Mouse (Mus musculus) MEL (cell line): ENCODE data around the gene Gm10320. TPM values are rescaled to one million over a fixed set of nuclear protein-coding genes. Genes with fewer than 3 reads are reported as not detected.

Source experiments
- DNase-seq: peaks from one replicate; pipeline ENCODE4 v3.0.0; 2011; ENCODE audit warnings: low read depth, low spot score
- H3K27ac ChIP-seq: 2 replicates; pipeline ENCODE4 v1.5.1; 2012; ENCODE audit warnings: low read depth, mild to moderate bottlenecking, control low read depth, low read length, moderate library complexity; ENCODE audit not compliant: control insufficient read depth
- H3K27me3 ChIP-seq, 2 experiments: fragments of 150-350 bp in 1 of 2; sonication (generic) in 1 of 2; 2 replicates each; pipeline ENCODE4 v1.6.1; 2012; ENCODE audit warnings: low read length in 2 of 2, mild to moderate bottlenecking in 2 of 2, improper control_type of control experiment in 1 of 2, moderate library complexity in 1 of 2; ENCODE audit not compliant: insufficient read depth in 2 of 2, control insufficient read depth in 1 of 2
- H3K36me3 ChIP-seq, 2 experiments: 2 replicates each; pipeline ENCODE4 v1.6.1; 2012 to 2014; ENCODE audit warnings: low read length in 2 of 2, improper control_type of control experiment in 1 of 2, inconsistent platforms in 1 of 2, mild to moderate bottlenecking in 1 of 2; ENCODE audit not compliant: insufficient read depth in 2 of 2, control insufficient read depth in 1 of 2
- H3K4me1 ChIP-seq, 2 experiments: fragments of 150-350 bp in 1 of 2; sonication (generic) in 1 of 2; 2 replicates each; pipeline ENCODE4 v1.6.1; 2012; ENCODE audit warnings: low read length in 2 of 2, improper control_type of control experiment in 1 of 2, mild to moderate bottlenecking in 1 of 2; ENCODE audit not compliant: insufficient read depth in 2 of 2, control insufficient read depth in 1 of 2
- H3K4me3 ChIP-seq, 2 experiments: fragments of 150-350 bp in 1 of 2; sonication (generic) in 1 of 2; 2 replicates each; pipeline ENCODE4 v1.5.1; 2012; ENCODE audit warnings: low read depth in 2 of 2, low read length in 2 of 2, mild to moderate bottlenecking in 2 of 2, moderate library complexity in 2 of 2, control low read depth in 1 of 2, improper control_type of control experiment in 1 of 2; ENCODE audit not compliant: control insufficient read depth in 1 of 2, insufficient read depth in 1 of 2
- H3K79me2 ChIP-seq: 2 replicates; pipeline ENCODE4 v1.6.1; 2012; ENCODE audit warnings: mild to moderate bottlenecking, low read length, moderate library complexity; ENCODE audit not compliant: control insufficient read depth, poor library complexity, insufficient read depth
- H3K9ac ChIP-seq: 2 replicates; pipeline ENCODE4 v1.6.1; 2012; ENCODE audit warnings: low read depth, mild to moderate bottlenecking, control low read depth, low read length, moderate library complexity; ENCODE audit not compliant: control insufficient read depth, poor library complexity, severe bottlenecking
- H3K9me3 ChIP-seq: fragments of 150-350 bp; sonication (generic); replicated peaks from 2 replicates; pipeline ENCODE4 v1.6.1; 2012; ENCODE audit warnings: mild to moderate bottlenecking, low read length, improper control_type of control experiment, moderate library complexity; ENCODE audit not compliant: insufficient read depth
- CHD1 ChIP-seq: IDR thresholded peaks from 2 replicates; pipeline ENCODE4 v1.6.1; 2012; ENCODE audit warnings: low read depth, mild to moderate bottlenecking, inconsistent platforms, low read length, improper control_type of control experiment
- CHD2 ChIP-seq: IDR thresholded peaks from 2 replicates; pipeline ENCODE4 v1.6.1; 2011; ENCODE audit warnings: low read length, improper control_type of control experiment
- ELF1 ChIP-seq: IDR thresholded peaks from 2 replicates; pipeline ENCODE4 v1.6.1; 2014; ENCODE audit warnings: low read depth, mild to moderate bottlenecking, inconsistent platforms, low read length, improper control_type of control experiment, moderate library complexity
- EP300 ChIP-seq, 2 experiments: IDR thresholded peaks; 2 replicates each; pipeline ENCODE4 v1.6.1; 2011; ENCODE audit warnings: improper control_type of control experiment in 2 of 2, low read length in 2 of 2, low read depth in 1 of 2, mild to moderate bottlenecking in 1 of 2
- ETS1 ChIP-seq: IDR thresholded peaks from 2 replicates; pipeline ENCODE4 v1.6.1; 2012; ENCODE audit warnings: low read depth, mild to moderate bottlenecking, inconsistent platforms, low read length, improper control_type of control experiment, moderate library complexity
- HCFC1 ChIP-seq: IDR thresholded peaks from 2 replicates; pipeline ENCODE4 v1.6.1; 2012; ENCODE audit warnings: low read depth, mild to moderate bottlenecking, inconsistent platforms, low read length, improper control_type of control experiment, moderate library complexity
- KAT2A ChIP-seq: conservative IDR thresholded peaks from 2 replicates; pipeline ENCODE4 v1.6.1; 2012; ENCODE audit warnings: low read depth, low read length, improper control_type of control experiment, inconsistent platforms
- MAX ChIP-seq: IDR thresholded peaks from 2 replicates; pipeline ENCODE4 v1.6.1; 2011; ENCODE audit warnings: low read length, improper control_type of control experiment
- MEF2A ChIP-seq: IDR thresholded peaks from 2 replicates; pipeline ENCODE4 v1.6.1; 2014; ENCODE audit warnings: low read depth, mild to moderate bottlenecking, inconsistent platforms, low read length, improper control_type of control experiment; ENCODE audit not compliant: poor library complexity, insufficient replicate concordance, severe bottlenecking; ENCODE audit errors: extremely low read depth
- MXI1 ChIP-seq: IDR thresholded peaks from 2 replicates; pipeline ENCODE4 v1.6.1; 2011; ENCODE audit warnings: mild to moderate bottlenecking, low read depth, low read length, improper control_type of control experiment
- MYC ChIP-seq: IDR thresholded peaks from 2 replicates; pipeline ENCODE4 v1.6.1; 2011; ENCODE audit warnings: low read depth, mild to moderate bottlenecking, low read length, improper control_type of control experiment, moderate library complexity
- NELFE ChIP-seq: IDR thresholded peaks from 2 replicates; pipeline ENCODE4 v1.6.1; 2011; ENCODE audit warnings: low read depth, low read length, improper control_type of control experiment
- POLR2AphosphoS5 ChIP-seq: IDR thresholded peaks from 2 replicates; pipeline ENCODE4 v1.6.1; 2012; ENCODE audit warnings: low read depth, borderline replicate concordance, mild to moderate bottlenecking, inconsistent platforms, low read length, moderate library complexity, mixed read lengths
- RCOR1 ChIP-seq: IDR thresholded peaks from 2 replicates; pipeline ENCODE4 v1.6.1; 2012; ENCODE audit warnings: low read depth, mild to moderate bottlenecking, inconsistent platforms, low read length, improper control_type of control experiment
- SIN3A ChIP-seq: IDR thresholded peaks from 2 replicates; pipeline ENCODE4 v1.6.1; 2012; ENCODE audit warnings: low read length, improper control_type of control experiment, inconsistent platforms
- SMC3 ChIP-seq: IDR thresholded peaks from 2 replicates; pipeline ENCODE4 v1.6.1; 2011; ENCODE audit warnings: low read depth, low read length, improper control_type of control experiment
- TAL1 ChIP-seq: IDR thresholded peaks from 2 replicates; pipeline ENCODE4 v1.6.1; 2012; ENCODE audit warnings: mild to moderate bottlenecking, inconsistent platforms, low read length, moderate library complexity, mixed read lengths
- TCF12 ChIP-seq: IDR thresholded peaks from 2 replicates; pipeline ENCODE4 v1.6.1; 2014; ENCODE audit warnings: low read depth, mild to moderate bottlenecking, inconsistent platforms, low read length, improper control_type of control experiment, moderate library complexity
- UBTF ChIP-seq: IDR thresholded peaks from 2 replicates; pipeline ENCODE4 v1.6.1; 2012; ENCODE audit warnings: low read depth, mild to moderate bottlenecking, inconsistent platforms, low read length, improper control_type of control experiment, moderate library complexity, borderline replicate concordance; ENCODE audit not compliant: insufficient read depth
- USF2 ChIP-seq, 2 experiments: IDR thresholded peaks; 2 replicates each; pipeline ENCODE4 v1.6.1; 2011 to 2012; ENCODE audit warnings: improper control_type of control experiment in 2 of 2, low read length in 2 of 2, borderline replicate concordance in 1 of 2, inconsistent platforms in 1 of 2, low read depth in 1 of 2, mild to moderate bottlenecking in 1 of 2; ENCODE audit not compliant: insufficient read depth in 1 of 2
- ZKSCAN1 ChIP-seq: IDR thresholded peaks from 2 replicates; pipeline ENCODE4 v1.6.1; 2012; ENCODE audit warnings: low read depth, mild to moderate bottlenecking, inconsistent platforms, low read length, improper control_type of control experiment, moderate library complexity
- ZMIZ1 ChIP-seq: IDR thresholded peaks from 2 replicates; pipeline ENCODE4 v1.6.1; 2012; ENCODE audit warnings: low read depth, mild to moderate bottlenecking, inconsistent platforms, low read length, improper control_type of control experiment, moderate library complexity
- polyA plus RNA-seq, 2 experiments: library from polyadenylated mRNA; stranded (reverse) in 1 of 2; unstranded in 1 of 2; fragments of >175 nt in 1 of 2; fragments of >200 nt in 1 of 2; gene quantifications; 2 replicates each; pipeline versions ENCODE4 v1.2.1 to v1.2.4; 2012; ENCODE audit warnings: low replicate concordance in 2 of 2, low read depth in 1 of 2; ENCODE audit not compliant: insufficient read length in 2 of 2, insufficient read depth in 1 of 2, missing spikeins in 1 of 2
- total RNA-seq: library from RNA; depleted of rRNA; stranded (reverse); fragments of 300-350 nt; gene quantifications from 2 replicates; pipeline ENCODE4 v1.2.3, GENCODE M21; 2012

Gm10320 gene
- total and polyA plus RNA-seq, 3 experiments, result 0.29 to 10.5 TPM; not detected in 1

GRCm38 (mm10) chr13:98500471-98501125, 8.8 kb upstream of the Gm10320 start:
- Histone ChIP-seq H3K36me3 (no peaks in the 10 kb centered on the region), H3K4me1 (no peaks in the 10 kb centered on the region), H3K27me3 (no peaks in the 10 kb centered on the region), H3K27ac (no peak overlapping the region), H3K79me2 (no peaks in the 10 kb centered on the region), H3K9me3 (no peaks in the 10 kb centered on the region), H3K4me3 (no peak overlapping the region)
- no peak for DNase-seq
- TF ChIP-seq KAT2A (no peak), POLR2AphosphoS5 (no peak), SMC3 (no peak), ELF1 (no peak), ETS1 (no peak), CHD1 (no peak), TAL1 (no peak), MEF2A (no peak), UBTF (no peak), CHD2 (no peak)
- TF ChIP-seq, all 39 proteins: peak for 0
- H3K9ac ChIP-seq, result no peak overlapping the region

- H3K27ac ChIP-seq, result no peak overlapping the region
- TF ChIP-seq NELFE (no peak), MXI1 (no peak), SIN3A (no peak), RCOR1 (no peak)
- no peaks in the 10 kb centered on the region for H3K79me2 ChIP-seq
- H3K9me3 ChIP-seq, result no peaks in the 10 kb centered on the region
- no peaks in the 10 kb centered on the region for H3K4me1 ChIP-seq
- H3K36me3 ChIP-seq, result no peaks in the 10 kb centered on the region
- no peaks in the 10 kb centered on the region for H3K27me3 ChIP-seq
- no peak overlapping the region for H3K4me3 ChIP-seq
- DNase-seq, result no peak
- no peak overlapping the region for H3K9ac ChIP-seq
Observed at GRCm38 (mm10) chr13:98498561-98498960, 6.8 kb upstream of the Gm10320 start.

- Histone ChIP-seq H3K4me1 (no peaks in the 10 kb centered on the region), H3K4me3 (no peak overlapping the region), H3K79me2 (no peaks in the 10 kb centered on the region), H3K36me3 (no peaks in the 10 kb centered on the region), H3K27me3 (no peaks in the 10 kb centered on the region), H3K27ac (no peak overlapping the region), H3K9ac (no peak overlapping the region), H3K9me3 (no peaks in the 10 kb centered on the region)
- no peak for DNase-seq
- TF ChIP-seq HCFC1 (no peak), NELFE (no peak), ELF1 (no peak), UBTF (no peak), ZKSCAN1 (no peak), POLR2AphosphoS5 (no peak), MAX (no peak), EP300 (IDR thresholded peaks at IDR 0.05; ENCODE audit: low read depth in 1 of 2, low read length in 2 of 2) (no peak), SIN3A (no peak), CHD2 (no peak), MYC (no peak), RCOR1 (no peak), ZMIZ1 (no peak), TCF12 (no peak), USF2 (IDR thresholded peaks at IDR 0.05; ENCODE audit: borderline replicate concordance in 1 of 2, insufficient read depth in 1 of 2, low read depth in 1 of 2, low read length in 2 of 2) (no peak)
Observed at GRCm38 (mm10) chr13:98498080-98498479, 6.3 kb upstream of the Gm10320 start.
